ENCODE assay signal across 13 mouse cellular contexts in the genomic region with DNA sequence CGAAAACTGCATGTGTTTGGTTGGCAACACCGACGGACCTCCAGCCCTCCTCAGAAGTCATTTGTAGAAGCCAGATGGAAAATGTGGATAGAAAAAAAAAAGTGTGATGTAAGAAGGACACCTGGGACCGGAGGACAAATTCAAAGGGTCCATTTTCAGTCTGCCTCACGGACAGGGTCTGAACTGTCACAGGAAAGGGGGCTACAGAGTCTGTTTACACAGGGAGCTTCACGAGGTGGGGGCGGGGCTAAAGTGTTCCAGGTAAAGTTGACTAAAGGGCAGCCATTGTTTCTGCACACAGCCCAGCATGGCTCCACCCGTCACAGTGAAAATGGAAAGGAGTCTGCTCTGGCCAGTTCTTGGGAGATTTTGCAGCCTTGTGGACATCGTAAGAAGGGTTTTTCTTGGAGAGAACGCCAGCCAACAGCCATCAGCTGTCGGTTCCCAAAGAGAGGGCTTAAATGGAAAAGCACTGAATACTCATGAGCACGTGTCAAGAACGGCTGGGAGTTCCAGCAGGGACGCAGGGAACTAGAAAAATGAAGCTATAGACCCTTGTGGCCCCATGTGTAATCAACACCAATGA.
A peak's percentile ranks its signal among the peaks of the same experiment; 100 is the strongest.
DNase-seq lines count a peak whose midpoint lies in the region; ATAC-seq and TF ChIP-seq lines count a peak whose summit lies in the region.
"Had no signal": no experiment of that assay in that cellular context is flagged by ENCODE, and none has a peak within 500 bp of the region (broad histone marks: within the 10 kb centered on the region; RNA-seq: fewer than 3 reads in every experiment).

No protein-coding gene starts in this region.

- no peaks in the 10 kb centered on the region for H3K9me3 ChIP-seq in heart, embryonic 11.5 days (replicated peaks; ENCODE audit: control insufficient read depth, low read length)
- no peaks in the 10 kb centered on the region for H3K9me3 ChIP-seq in neural tube, embryonic 13.5 days
- H3K9me3 ChIP-seq: embryonic facial prominence, embryonic 13.5 days had no signal

- no peak overlapping the region for H3K27ac ChIP-seq in heart, embryonic 11.5 days (ENCODE audit: low read depth, low read length)
- H3K27ac ChIP-seq in neural tube, embryonic 13.5 days (replicated peaks) = peak overlapping the region; percentile 71
- no peak overlapping the region for H3K27ac ChIP-seq in layer of hippocampus, adult 2 months
- H3K27ac ChIP-seq: embryonic facial prominence, embryonic 13.5 days had no signal

- peaks cover 4% of the 10 kb centered on the region; the same call in 1 of the 2 replicates for H3K4me1 ChIP-seq in heart, embryonic 11.5 days (ENCODE audit: control insufficient read depth, insufficient read depth, low read length)
- peaks cover 28% of the 10 kb centered on the region for H3K4me1 ChIP-seq in neural tube, embryonic 13.5 days (replicated peaks)
- H3K4me1 ChIP-seq: embryonic facial prominence, embryonic 13.5 days had no signal

- peak; percentile 9 to 14 for DNase-seq in heart, adult 18-20 months
- no peak for DNase-seq in neural tube, embryonic 10.5 days (ENCODE audit: extremely low spot score, low spot score)
- DNase-seq in lung, postnatal 14 days = peak; percentile 10
- no peak for DNase-seq in gastrocnemius, postnatal 10 days
- no peak for DNase-seq in layer of hippocampus, adult 2 months (ENCODE audit: low spot score in 2 of 2)
- DNase-seq in adrenal gland, postnatal 36 days = no peak
- DNase-seq: cerebellum, adult 8-10 months; kidney, postnatal 25 days; thymus, postnatal 4 days had no signal

- ATAC-seq in heart, embryonic 11.5 days (replicated peaks; ENCODE audit: insufficient number of reproducible peaks, low FRiP score, low TSS enrichment) = no peak
- ATAC-seq in neural tube, embryonic 13.5 days (ENCODE audit: low read depth) = no peak
- ATAC-seq: Patski had no signal

- no peaks in the 10 kb centered on the region for H3K27me3 ChIP-seq in heart, embryonic 11.5 days (ENCODE audit: control insufficient read depth, insufficient read depth, low read length)
- no peaks in the 10 kb centered on the region for H3K27me3 ChIP-seq in neural tube, embryonic 13.5 days
- H3K27me3 ChIP-seq: embryonic facial prominence, embryonic 13.5 days; Patski had no signal

- WGBS in heart, embryonic 11.5 days (ENCODE audit: insufficient replicate concordance) = 68% methylated on average over 14 of the region's 14 CpGs
- WGBS in neural tube, embryonic 13.5 days = 68% methylated on average over 14 of the region's 14 CpGs

- no peak for TF ChIP-seq CTCF in layer of hippocampus, adult 2 months (conservative IDR thresholded peaks at IDR 0.05)

- H3K4me2 ChIP-seq in heart, embryonic 11.5 days = no peak overlapping the region
- peak overlapping the region; percentile 24 for H3K4me2 ChIP-seq in neural tube, embryonic 13.5 days
- H3K4me2 ChIP-seq: embryonic facial prominence, embryonic 13.5 days had no signal

- H3K4me3 ChIP-seq in heart, embryonic 11.5 days (ENCODE audit: low read depth, low read length) = no peak overlapping the region
- no peak overlapping the region for H3K4me3 ChIP-seq in neural tube, embryonic 13.5 days
- no peak overlapping the region; the same call in 1 of the 2 replicates for H3K4me3 ChIP-seq in layer of hippocampus, adult 2 months
- H3K4me3 ChIP-seq: embryonic facial prominence, embryonic 13.5 days had no signal

- no peaks in the 10 kb centered on the region for H3K36me3 ChIP-seq in heart, embryonic 11.5 days (ENCODE audit: control insufficient read depth, insufficient read depth, low read length)
- H3K36me3 ChIP-seq in neural tube, embryonic 13.5 days = no peaks in the 10 kb centered on the region
- H3K36me3 ChIP-seq: embryonic facial prominence, embryonic 13.5 days had no signal

- H3K9ac ChIP-seq in heart, embryonic 11.5 days (ENCODE audit: low read depth, low read length) = no peak overlapping the region
- H3K9ac ChIP-seq in neural tube, embryonic 13.5 days = no peak overlapping the region
- H3K9ac ChIP-seq: embryonic facial prominence, embryonic 13.5 days had no signal

Comparison
In these comparisons a context has a peak if more than half of its experiments do, and no peak if none do; other contexts are left out.
1. DNase-seq: peak in heart, adult 18-20 months (2 of 2) and lung, postnatal 14 days (single experiment); none in neural tube, embryonic 10.5 days (single experiment), gastrocnemius, postnatal 10 days (single experiment), layer of hippocampus, adult 2 months (0 of 2) and adrenal gland, postnatal 36 days (0 of 2).